Mouse (Mus musculus) hindbrain, embryonic 16.5 days (tissue): ENCODE data around the gene Gja4. TPM values are rescaled to one million over a fixed set of nuclear protein-coding genes. Genes with fewer than 3 reads are reported as not detected.

Source experiments
- ATAC-seq: fragments of 200-750 bp; cut with Nextera tagmentation; 2 replicates; pipeline ENCODE4 v1.8.0; 2017; ENCODE audit warnings: moderate TSS enrichment, moderate library complexity
- H3K27ac ChIP-seq: fragments of 300-500 bp; sonication (generic); 2 replicates; pipeline ENCODE4 v1.5.1; 2014; ENCODE audit warnings: low read depth, mild to moderate bottlenecking, control low read depth, low read length, moderate library complexity
- H3K27me3 ChIP-seq: fragments of 300-500 bp; sonication (generic); replicated peaks from 2 replicates; pipeline ENCODE4 v1.6.1; 2014; ENCODE audit warnings: low read length; ENCODE audit not compliant: control insufficient read depth, insufficient read depth
- H3K36me3 ChIP-seq: fragments of 300-500 bp; sonication (generic); 2 replicates; pipeline ENCODE4 v1.6.1; 2014; ENCODE audit warnings: mild to moderate bottlenecking, low read length, moderate library complexity, mixed read lengths; ENCODE audit not compliant: control insufficient read depth, insufficient read depth
- H3K4me1 ChIP-seq: fragments of 300-500 bp; sonication (generic); 2 replicates; pipeline ENCODE4 v1.6.1; 2014; ENCODE audit warnings: low read depth, low read length; ENCODE audit not compliant: control insufficient read depth, insufficient read depth
- H3K4me2 ChIP-seq: fragments of 300-500 bp; sonication (generic); 2 replicates; pipeline ENCODE4 v1.6.1; 2014; ENCODE audit warnings: mild to moderate bottlenecking, low read length, control low read depth, moderate library complexity
- H3K4me3 ChIP-seq: fragments of 300-500 bp; sonication (generic); 2 replicates; pipeline ENCODE4 v1.5.1; 2014; ENCODE audit warnings: mild to moderate bottlenecking, low read length, control low read depth, moderate library complexity
- H3K9ac ChIP-seq: fragments of 300-500 bp; sonication (generic); 2 replicates; pipeline ENCODE4 v1.6.1; 2014; ENCODE audit warnings: low read depth, mild to moderate bottlenecking, control low read depth, low read length, moderate library complexity
- H3K9me3 ChIP-seq: fragments of 300-500 bp; sonication (generic); 2 replicates; pipeline ENCODE4 v1.6.1; 2014; ENCODE audit warnings: mild to moderate bottlenecking, low read length, moderate library complexity; ENCODE audit not compliant: control insufficient read depth
- WGBS: fragments of 180-500 bp; shearing (Covaris S2); extraction: QIAGEN DNeasy Blood & Tissue Kit; methylation state at CpG from one replicate; pipeline ENCODE4 v1.1.7; 2014; 5-methylcytosine and 5-hydroxymethylcytosine counted together
- polyA plus RNA-seq: library from polyadenylated mRNA; unstranded; fragments of >200 nt; fragmentation: Nextera tagmentation; extraction: Ambion mirVana; gene quantifications from 2 replicates; pipeline ENCODE4 v1.2.1, GENCODE M21; 2015

Gene Gja4
- polyA plus RNA-seq, 1 experiment from 2014 or later: 20.4 TPM

- H3K4me3 ChIP-seq: 0 out of 2 replicates have a peak overlapping the region, but pooled peaks have one; percentile 9
- H3K27me3 ChIP-seq: 0 out of 2 replicates have a peak, but pooled peaks cover 2% of the 10 kb centered on the region
- no peak overlapping the region for H3K9ac ChIP-seq
- ATAC-seq: no peak
- peaks cover 6% of the 10 kb centered on the region for H3K4me1 ChIP-seq
- H3K27ac ChIP-seq: no peak overlapping the region
- no peaks in the 10 kb centered on the region for H3K9me3 ChIP-seq
- 69% methylated on average over 24 of the region's 24 CpGs for WGBS
- no peak overlapping the region for H3K4me2 ChIP-seq
- no peaks in the 10 kb centered on the region for H3K36me3 ChIP-seq
These were observed 1.5 kb downstream of the Gja4 start for GRCm38 (mm10) chr4:127312349-127312748.

GRCm38 (mm10) chr4:127311561-127311960 is 2.3 kb downstream of the Gja4 start:
- H3K36me3 ChIP-seq: no peaks in the 10 kb centered on the region

GRCm38 (mm10) chr4:127306915-127307314 is 6.9 kb downstream of the Gja4 start:
- no peaks in the 10 kb centered on the region for H3K36me3 ChIP-seq
- ATAC-seq: no peak
- 62% methylated on average over 2 of the region's 2 CpGs for WGBS

More at GRCm38 (mm10) chr4:127311561-127311960, 2.3 kb downstream of the Gja4 start:
- Histone ChIP-seq H3K4me2 (no peak overlapping the region; the same call in none of the 2 replicates), H3K4me1 (peaks cover 6% of the 10 kb centered on the region), H3K4me3 (no peak overlapping the region), H3K9me3 (no peaks in the 10 kb centered on the region), H3K9ac (no peak overlapping the region), H3K27me3 (0 out of 2 replicates have a peak, but pooled peaks cover 2% of the 10 kb centered on the region), H3K27ac (no peak overlapping the region)
- WGBS: 66% methylated on average over 9 of the region's 9 CpGs
- ATAC-seq: no peak

GRCm38 (mm10) chr4:127303796-127304195 is 10.0 kb downstream of the Gja4 start:
- Histone ChIP-seq H3K4me2 (no peak overlapping the region), H3K27ac (no peak overlapping the region), H3K9me3 (no peaks in the 10 kb centered on the region), H3K4me3 (no peak overlapping the region), H3K9ac (no peak overlapping the region), H3K4me1 (no peaks in the 10 kb centered on the region), H3K27me3 (no peaks in the 10 kb centered on the region), H3K36me3 (no peaks in the 10 kb centered on the region)
- ATAC-seq: no peak
- WGBS: 80% methylated on average over 3 of the region's 3 CpGs

More at GRCm38 (mm10) chr4:127306915-127307314, 6.9 kb downstream of the Gja4 start:
- no peak overlapping the region for H3K9ac ChIP-seq
- H3K27ac ChIP-seq: no peak overlapping the region
- no peaks in the 10 kb centered on the region for H3K9me3 ChIP-seq
- H3K27me3 ChIP-seq: no peaks in the 10 kb centered on the region
- H3K4me1 ChIP-seq: no peaks in the 10 kb centered on the region
- no peak overlapping the region for H3K4me3 ChIP-seq
- H3K4me2 ChIP-seq: no peak overlapping the region

- H3K36me3 ChIP-seq: no peaks in the 10 kb centered on the region
- no peaks in the 10 kb centered on the region for H3K4me1 ChIP-seq
- H3K27me3 ChIP-seq: no peaks in the 10 kb centered on the region
- no peaks in the 10 kb centered on the region for H3K9me3 ChIP-seq
- H3K4me2 ChIP-seq: no peak overlapping the region
- H3K4me3 ChIP-seq: no peak overlapping the region
- ATAC-seq: no peak
- H3K27ac ChIP-seq: no peak overlapping the region
- WGBS: 73% methylated on average over 5 of the region's 5 CpGs
- H3K9ac ChIP-seq: no peak overlapping the region
These were observed 13.3 kb downstream of the Gja4 start for GRCm38 (mm10) chr4:127300503-127300902.

- H3K27ac ChIP-seq: no peak overlapping the region
- H3K4me3 ChIP-seq: no peak overlapping the region
- ATAC-seq: no peak
- H3K27me3 ChIP-seq: no peaks in the 10 kb centered on the region
- no peaks in the 10 kb centered on the region for H3K4me1 ChIP-seq
- no peaks in the 10 kb centered on the region for H3K36me3 ChIP-seq
- no peak overlapping the region for H3K9ac ChIP-seq
- WGBS: 60% methylated on average over 5 of the region's 5 CpGs
- no peaks in the 10 kb centered on the region for H3K9me3 ChIP-seq
- H3K4me2 ChIP-seq: no peak overlapping the region
These were observed 21.2 kb downstream of the Gja4 start for GRCm38 (mm10) chr4:127292631-127293030.

GRCm38 (mm10) chr4:127289039-127289548 is 24.7 kb downstream of the Gja4 start:
- Histone ChIP-seq H3K27me3 (no peaks in the 10 kb centered on the region), H3K9me3 (no peaks in the 10 kb centered on the region), H3K4me1 (no peaks in the 10 kb centered on the region), H3K27ac (no peak overlapping the region), H3K4me3 (no peak overlapping the region), H3K9ac (no peak overlapping the region), H3K4me2 (no peak overlapping the region), H3K36me3 (no peaks in the 10 kb centered on the region)
- no peak for ATAC-seq
- WGBS: 87% methylated on average over 6 of the region's 6 CpGs

GRCm38 (mm10) chr4:127286907-127287306 is 26.9 kb downstream of the Gja4 start:
- H3K9me3 ChIP-seq: no peaks in the 10 kb centered on the region
- H3K36me3 ChIP-seq: no peaks in the 10 kb centered on the region
- H3K4me2 ChIP-seq: no peak overlapping the region
- H3K9ac ChIP-seq: no peak overlapping the region
- H3K4me1 ChIP-seq: no peaks in the 10 kb centered on the region
- WGBS: 71% methylated on average over 4 of the region's 4 CpGs
- H3K27me3 ChIP-seq: no peaks in the 10 kb centered on the region
- H3K4me3 ChIP-seq: no peak overlapping the region
- H3K27ac ChIP-seq: no peak overlapping the region
- ATAC-seq: no peak

- Histone ChIP-seq H3K9me3 (no peaks in the 10 kb centered on the region), H3K27me3 (no peaks in the 10 kb centered on the region), H3K9ac (no peak overlapping the region), H3K4me3 (no peak overlapping the region), H3K36me3 (no peaks in the 10 kb centered on the region), H3K27ac (no peak overlapping the region), H3K4me2 (no peak overlapping the region), H3K4me1 (no peaks in the 10 kb centered on the region)
- ATAC-seq: no peak
- 75% methylated on average over 9 of the region's 9 CpGs for WGBS
These were observed 34.6 kb downstream of the Gja4 start for GRCm38 (mm10) chr4:127279241-127279640.
